ENCODE assay signal across 9 mouse cellular contexts in genomic region chr6:80019189-80019860, GRCm38 (mm10). TPM values are rescaled to one million over a fixed set of nuclear protein-coding genes. Genes with fewer than 3 reads are reported as not detected.
DNase-seq lines count a peak whose midpoint lies in the region; ATAC-seq and TF ChIP-seq lines count a peak whose summit lies in the region.
"Had no signal": no experiment of that assay in that cellular context is flagged by ENCODE, and none has a peak within 500 bp of the region (broad histone marks: within the 10 kb centered on the region; RNA-seq: fewer than 3 reads in every experiment).

No protein-coding gene starts in this region.

- no peaks in the 10 kb centered on the region for H3K4me1 ChIP-seq in kidney, embryonic 14.5 days (ENCODE audit: control insufficient read depth, insufficient read depth, low read length)
- H3K4me1 ChIP-seq in kidney, adult 2 months (ENCODE audit: control insufficient read depth, insufficient read depth, low read length) = no peaks in the 10 kb centered on the region
- no peaks in the 10 kb centered on the region for H3K4me1 ChIP-seq in hindbrain, embryonic 11.5 days (replicated peaks; ENCODE audit: control insufficient read depth, insufficient read depth, low read length)
- peaks cover 6% of the 10 kb centered on the region for H3K4me1 ChIP-seq in midbrain, embryonic 16.5 days (ENCODE audit: control insufficient read depth, insufficient read depth, low read length)

- 0 out of 2 replicates have a peak overlapping the region, but pooled peaks have one; percentile 18 for H3K9ac ChIP-seq in kidney, embryonic 14.5 days (ENCODE audit: low read depth, low read length)
- peak overlapping the region; percentile 37; the same call in 1 of the 2 replicates for H3K9ac ChIP-seq in hindbrain, embryonic 11.5 days (ENCODE audit: low read depth, low read length)
- peak overlapping the region; percentile 54 for H3K9ac ChIP-seq in midbrain, embryonic 16.5 days (ENCODE audit: low read depth, low read length)
- H3K9ac ChIP-seq: liver, embryonic 14.5 days had no signal

- no peaks in the 10 kb centered on the region for H3K36me3 ChIP-seq in kidney, embryonic 14.5 days (ENCODE audit: control insufficient read depth, insufficient read depth, low read length)
- no peaks in the 10 kb centered on the region for H3K36me3 ChIP-seq in kidney, adult 2 months (ENCODE audit: control insufficient read depth, insufficient read depth, low read length)
- H3K36me3 ChIP-seq in hindbrain, embryonic 11.5 days (ENCODE audit: control insufficient read depth, insufficient read depth, low read length) = no peaks in the 10 kb centered on the region
- H3K36me3 ChIP-seq in midbrain, embryonic 16.5 days (ENCODE audit: control insufficient read depth, insufficient read depth, low read length) = peaks cover 7% of the 10 kb centered on the region; the same call in 1 of the 2 replicates

- peak overlapping the region; percentile 35 for H3K4me3 ChIP-seq in kidney, embryonic 14.5 days (ENCODE audit: low read length)
- H3K4me3 ChIP-seq in kidney, adult 2 months (ENCODE audit: insufficient read depth, low read depth, low read length) = no peak overlapping the region
- H3K4me3 ChIP-seq in hindbrain, embryonic 11.5 days (ENCODE audit: low read depth, low read length) = peak overlapping the region; percentile 40
- peak overlapping the region; percentile 46 for H3K4me3 ChIP-seq in midbrain, embryonic 16.5 days (ENCODE audit: low read depth, low read length)

- no peak for TF ChIP-seq CTCF in kidney, adult 2 months (conservative IDR thresholded peaks at IDR 0.05; ENCODE audit: insufficient read depth, insufficient read length, low read depth, low read length)

- no peak overlapping the region for H3K27ac ChIP-seq in kidney, embryonic 14.5 days (ENCODE audit: low read depth, low read length)
- H3K27ac ChIP-seq in kidney, adult 2 months (ENCODE audit: insufficient read depth, low read depth, low read length) = no peak overlapping the region
- no peak overlapping the region for H3K27ac ChIP-seq in hindbrain, embryonic 11.5 days (ENCODE audit: low read depth, low read length)
- peak overlapping the region; percentile 81 for H3K27ac ChIP-seq in midbrain, embryonic 16.5 days (ENCODE audit: low read length)
- H3K27ac ChIP-seq: liver, embryonic 14.5 days had no signal

- 5% methylated on average over 14 of the region's 14 CpGs for WGBS in kidney, embryonic 14.5 days
- WGBS in kidney, adult 2 months = 4% methylated on average over 14 of the region's 14 CpGs
- WGBS in hindbrain, embryonic 11.5 days = 4% methylated on average over 14 of the region's 14 CpGs
- WGBS in midbrain, embryonic 16.5 days = 1% methylated on average over 14 of the region's 14 CpGs

- no peak for DNase-seq in kidney, adult 2 months
- DNase-seq in embryo, embryonic 9.5 days (ENCODE audit: extremely low spot score) = peak; percentile 31
- DNase-seq in hindbrain, embryonic 11.5 days (ENCODE audit: low spot score) = peak; percentile 38
- no peak for DNase-seq in thymus, postnatal 36 days
- no peak for DNase-seq in ovary, postnatal 36 days (ENCODE audit: low spot score)
- DNase-seq in gastrocnemius, postnatal 14 days = no peak

- no peak for TF ChIP-seq POLR2A in kidney, adult 2 months (IDR thresholded peaks at IDR 0.05; ENCODE audit: low read depth, low read length)

- intact Hi-C loops in gastrocnemius, postnatal 14 days (cut with DNase I; ENCODE audit: low total_unique reads) = no loop called here

- H3K4me2 ChIP-seq in kidney, embryonic 14.5 days (replicated peaks; ENCODE audit: low read depth, low read length) = peak overlapping the region; percentile 53
- peak overlapping the region; percentile 66 for H3K4me2 ChIP-seq in hindbrain, embryonic 11.5 days (replicated peaks; ENCODE audit: low read depth, low read length)
- peak overlapping the region; percentile 53 for H3K4me2 ChIP-seq in midbrain, embryonic 16.5 days (ENCODE audit: low read length)

- no peaks in the 10 kb centered on the region for H3K9me3 ChIP-seq in kidney, embryonic 14.5 days (ENCODE audit: control insufficient read depth, low read length)
- H3K9me3 ChIP-seq in hindbrain, embryonic 11.5 days (ENCODE audit: control insufficient read depth, low read length) = no peaks in the 10 kb centered on the region
- H3K9me3 ChIP-seq in midbrain, embryonic 16.5 days (replicated peaks; ENCODE audit: control insufficient read depth, low read length, poor library complexity, severe bottlenecking) = no peaks in the 10 kb centered on the region; the same call in 1 of the 2 replicates

- ATAC-seq in kidney, embryonic 14.5 days (ENCODE audit: low FRiP score, low TSS enrichment) = no peak
- ATAC-seq in hindbrain, embryonic 11.5 days (ENCODE audit: low FRiP score) = peak; percentile 61
- peak; percentile 76 for ATAC-seq in midbrain, embryonic 16.5 days

- H3K27me3 ChIP-seq in kidney, embryonic 14.5 days (ENCODE audit: control insufficient read depth, insufficient read depth, low read length) = no peaks in the 10 kb centered on the region; the same call in 1 of the 2 replicates
- H3K27me3 ChIP-seq in kidney, adult 2 months (replicated peaks; ENCODE audit: control insufficient read depth, insufficient read depth, low read length) = 0 out of 2 replicates have a peak, but pooled peaks cover 2% of the 10 kb centered on the region
- H3K27me3 ChIP-seq in hindbrain, embryonic 11.5 days (ENCODE audit: control insufficient read depth, insufficient read depth, low read length) = no peaks in the 10 kb centered on the region
- H3K27me3 ChIP-seq in midbrain, embryonic 16.5 days (ENCODE audit: control insufficient read depth, insufficient read depth, low read depth, low read length) = no peaks in the 10 kb centered on the region

RNA-seq across cellular contexts. Expression of gene Lrrtm4, which starts 0.6 kb away (rescaled TPM):
- 0.97 and 0.99 TPM in 2 replicates for polyA plus RNA-seq in kidney, embryonic 14.5 days (2014; fragmentation: Nextera tagmentation; extraction: Ambion mirVana)
- polyA plus RNA-seq in kidney, adult 2 months (2012; rRNA removed) = not detected in 2 replicates
- polyA plus RNA-seq in hindbrain, embryonic 11.5 days (2014; fragmentation: Nextera tagmentation; extraction: Ambion mirVana) = 3.7 and 5.1 TPM in 2 replicates
- polyA plus RNA-seq in midbrain, embryonic 16.5 days (2015; fragmentation: Nextera tagmentation; extraction: Ambion mirVana) = 21.7 and 21.9 TPM in 2 replicates
- total RNA-seq in gastrocnemius, postnatal 14 days (2021) = under 1 TPM in 1 of 2 experiments, not detected in 1; 0.49 TPM

Comparison
In these comparisons a context has a peak if more than half of its experiments do, and no peak if none do; other contexts are left out.
1. DNase-seq: peak in embryo, embryonic 9.5 days (single experiment) and hindbrain, embryonic 11.5 days (single experiment); none in kidney, adult 2 months (single experiment), thymus, postnatal 36 days (0 of 2), ovary, postnatal 36 days (single experiment) and gastrocnemius, postnatal 14 days (single experiment).
2. Peak in every context shown above with its lines, with median percentiles within 50 percentile points of each other: H3K4me2 ChIP-seq and H3K9ac ChIP-seq.